Mouse (Mus musculus): ENCODE data around the gene Ccnyl1. TPM values are rescaled to one million over a fixed set of nuclear protein-coding genes. Genes with fewer than 3 reads are reported as not detected.

Ccnyl1 gene
- polyA plus RNA-seq, 2 experiments = 9.4 to 40.8 TPM

GRCm38 (mm10) chr1:64757766-64758165 is 67.5 kb downstream of the Ccnyl1 start:
- 77% methylated on average over 5 of the region's 5 CpGs for WGBS
- no peak for DNase-seq (ENCODE audit: low spot score)
- Histone ChIP-seq H3K27me3 (ENCODE audit: control insufficient read depth, insufficient read depth, low read length) (no peaks in the 10 kb centered on the region), H3K36me3 (ENCODE audit: control insufficient read depth, insufficient read depth, low read length) (no peaks in the 10 kb centered on the region), H3K4me3 (replicated peaks; ENCODE audit: low read length) (no peak overlapping the region), H3K4me2 (replicated peaks; ENCODE audit: low read depth, low read length, severe bottlenecking) (no peak overlapping the region), H3K4me1 (ENCODE audit: control insufficient read depth, insufficient read depth, low read length) (0 out of 2 replicates have a peak, but pooled peaks cover 4% of the 10 kb centered on the region), H3K27ac (replicated peaks; ENCODE audit: low read depth, low read length) (no peak overlapping the region), H3K9ac (ENCODE audit: low read depth, low read length, severe bottlenecking) (no peak overlapping the region), H3K9me3 (ENCODE audit: control insufficient read depth, low read length) (no peaks in the 10 kb centered on the region)
- no peak for TF ChIP-seq POLR2A (IDR thresholded peaks at IDR 0.05; ENCODE audit: borderline replicate concordance, extremely low read depth, insufficient read depth, insufficient read length)
- no peak for ATAC-seq (ENCODE audit: low FRiP score, low read depth)

DNA sequence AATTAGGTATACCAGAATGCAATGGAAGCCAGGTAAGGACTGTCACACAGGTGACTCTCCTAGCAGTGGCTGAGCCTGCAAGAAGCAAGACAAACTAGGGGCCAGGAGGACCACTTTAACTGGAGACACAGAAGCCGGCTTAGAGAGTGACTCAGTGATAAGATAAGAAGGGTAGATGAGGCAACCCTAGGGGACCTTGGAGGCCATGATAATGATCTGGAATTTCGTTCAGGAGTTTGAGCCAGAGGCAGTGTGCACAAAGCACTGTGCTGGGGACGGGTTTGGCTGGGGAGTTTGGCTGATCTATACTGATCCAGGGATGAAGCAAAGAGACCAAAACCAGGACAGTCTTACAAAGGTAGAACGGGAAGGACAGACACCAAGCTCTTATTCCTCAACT is 71.4 kb downstream of the Ccnyl1 start:
- no peak overlapping the region for H3K27ac ChIP-seq (replicated peaks; ENCODE audit: low read depth, low read length)
- no peak overlapping the region for H3K4me3 ChIP-seq (replicated peaks; ENCODE audit: low read length)
- no peak overlapping the region for H3K9ac ChIP-seq (ENCODE audit: low read depth, low read length, severe bottlenecking)
- 0 out of 2 replicates have a peak, but pooled peaks cover under 1% of the 10 kb centered on the region for H3K4me1 ChIP-seq (ENCODE audit: control insufficient read depth, insufficient read depth, low read length)
- DNase-seq (ENCODE audit: low spot score) (no peak), ATAC-seq (ENCODE audit: low FRiP score, low read depth) (no peak)
- WGBS = 72% methylated on average over 4 of the region's 4 CpGs
- no peaks in the 10 kb centered on the region for H3K27me3 ChIP-seq (ENCODE audit: control insufficient read depth, insufficient read depth, low read length)
- H3K9me3 ChIP-seq (ENCODE audit: control insufficient read depth, low read length) = no peaks in the 10 kb centered on the region
- no peak for TF ChIP-seq POLR2A (IDR thresholded peaks at IDR 0.05; ENCODE audit: borderline replicate concordance, extremely low read depth, insufficient read depth, insufficient read length)
- no peaks in the 10 kb centered on the region for H3K36me3 ChIP-seq (ENCODE audit: control insufficient read depth, insufficient read depth, low read length)
- no peak overlapping the region for H3K4me2 ChIP-seq (replicated peaks; ENCODE audit: low read depth, low read length, severe bottlenecking)

GRCm38 (mm10) chr1:64770169-64770568 is 79.9 kb downstream of the Ccnyl1 start:
- Histone ChIP-seq H3K4me2 (replicated peaks; ENCODE audit: low read depth, low read length, severe bottlenecking) (no peak overlapping the region), H3K9ac (ENCODE audit: low read depth, low read length, severe bottlenecking) (no peak overlapping the region)
- DNase-seq (ENCODE audit: low spot score) = no peak

GRCm38 (mm10) chr1:64773305-64773704 is 83.0 kb downstream of the Ccnyl1 start:
- Histone ChIP-seq H3K9ac (ENCODE audit: low read depth, low read length, severe bottlenecking) (no peak overlapping the region), H3K27me3 (ENCODE audit: control insufficient read depth, insufficient read depth, low read length) (no peaks in the 10 kb centered on the region), H3K4me1 (ENCODE audit: control insufficient read depth, insufficient read depth, low read length) (0 out of 2 replicates have a peak, but pooled peaks cover 5% of the 10 kb centered on the region), H3K9me3 (ENCODE audit: control insufficient read depth, low read length) (no peaks in the 10 kb centered on the region), H3K4me2 (replicated peaks; ENCODE audit: low read depth, low read length, severe bottlenecking) (no peak overlapping the region), H3K27ac (replicated peaks; ENCODE audit: low read depth, low read length) (no peak overlapping the region), H3K36me3 (ENCODE audit: control insufficient read depth, insufficient read depth, low read length) (no peaks in the 10 kb centered on the region), H3K4me3 (replicated peaks; ENCODE audit: low read length) (no peak overlapping the region)
- ATAC-seq (ENCODE audit: low FRiP score, low read depth) (no peak), DNase-seq (ENCODE audit: low spot score) (no peak)
- TF ChIP-seq POLR2A (IDR thresholded peaks at IDR 0.05; ENCODE audit: borderline replicate concordance, extremely low read depth, insufficient read depth, insufficient read length) = no peak
- 68% methylated on average over 4 of the region's 4 CpGs for WGBS

More at GRCm38 (mm10) chr1:64770169-64770568, 79.9 kb downstream of the Ccnyl1 start:
- Histone ChIP-seq H3K4me1 (ENCODE audit: control insufficient read depth, insufficient read depth, low read length) (0 out of 2 replicates have a peak, but pooled peaks cover 5% of the 10 kb centered on the region), H3K9me3 (ENCODE audit: control insufficient read depth, low read length) (no peaks in the 10 kb centered on the region), H3K27ac (replicated peaks; ENCODE audit: low read depth, low read length) (no peak overlapping the region), H3K27me3 (ENCODE audit: control insufficient read depth, insufficient read depth, low read length) (no peaks in the 10 kb centered on the region), H3K4me3 (replicated peaks; ENCODE audit: low read length) (no peak overlapping the region), H3K36me3 (ENCODE audit: control insufficient read depth, insufficient read depth, low read length) (no peaks in the 10 kb centered on the region)
- TF ChIP-seq POLR2A (IDR thresholded peaks at IDR 0.05; ENCODE audit: borderline replicate concordance, extremely low read depth, insufficient read depth, insufficient read length) = no peak
- WGBS = 16% methylated on average over 6 of the region's 6 CpGs
- no peak for ATAC-seq (ENCODE audit: low FRiP score, low read depth)

Other genes with a start within 250 kb of the Ccnyl1 start
- gene Creb1, start 157.8 kb upstream of the Ccnyl1 start, polyA plus RNA-seq (2012; rRNA removed) = 19.6 and 19.7 TPM in 2 replicates
- 39.5 and 40.6 TPM in 2 replicates for gene Creb1, start 157.8 kb upstream of the Ccnyl1 start, polyA plus RNA-seq (2014; fragmentation: Nextera tagmentation; extraction: Ambion mirVana)
- 20.7 and 24.1 TPM in 2 replicates for gene Mettl21a, start 73.2 kb upstream of the Ccnyl1 start, polyA plus RNA-seq (2012; rRNA removed)
- gene Mettl21a, start 73.2 kb upstream of the Ccnyl1 start, polyA plus RNA-seq (2014; fragmentation: Nextera tagmentation; extraction: Ambion mirVana) = 26.1 and 27.6 TPM in 2 replicates
- gene Fzd5, start 47.3 kb downstream of the Ccnyl1 start, polyA plus RNA-seq (2012; rRNA removed) = 3.9 and 6.8 TPM in 2 replicates
- 1.6 and 2.1 TPM in 2 replicates for gene Fzd5, start 47.3 kb downstream of the Ccnyl1 start, polyA plus RNA-seq (2014; fragmentation: Nextera tagmentation; extraction: Ambion mirVana)